Mouse (Mus musculus): ENCODE data around the gene Tulp1. TPM values are rescaled to one million over a fixed set of nuclear protein-coding genes. Genes with fewer than 3 reads are reported as not detected.

The Tulp1 gene
- polyA plus RNA-seq, 1 experiment, result 0.25 TPM

GRCm38 (mm10) chr17:28355871-28356270, 9.2 kb downstream of the Tulp1 start:
- 90% methylated on average over 12 of the region's 12 CpGs for WGBS

GRCm38 (mm10) chr17:28352018-28352417, 13.0 kb downstream of the Tulp1 start:
- Histone ChIP-seq H3K27me3 (ENCODE audit: control insufficient read depth, insufficient read depth, low read length) (peaks cover 17% of the 10 kb centered on the region), H3K4me1 (ENCODE audit: control insufficient read depth, insufficient read depth, insufficient read length) (no peaks in the 10 kb centered on the region), H3K36me3 (ENCODE audit: control insufficient read depth, insufficient read depth, low read length) (no peaks in the 10 kb centered on the region), H3K27ac (ENCODE audit: insufficient read depth, low read length) (no peak overlapping the region), H3K4me3 (ENCODE audit: extremely low read depth, insufficient read depth, insufficient read length) (no peak overlapping the region)
- TF ChIP-seq POLR2A (IDR thresholded peaks at IDR 0.05; ENCODE audit: low read depth, low read length) (no peak), CTCF (IDR thresholded peaks at IDR 0.05; ENCODE audit: extremely low read depth, insufficient read depth, insufficient read length, insufficient replicate concordance) (no peak)
- WGBS, result 68% methylated on average over 11 of the region's 11 CpGs
- DNase-seq (ENCODE audit: low read depth in 1 of 2, low spot score in 2 of 2), result no peak

More at GRCm38 (mm10) chr17:28355871-28356270, 9.2 kb downstream of the Tulp1 start:
- DNase-seq (ENCODE audit: low read depth in 1 of 2, low spot score in 2 of 2), result no peak
- H3K27ac ChIP-seq (ENCODE audit: insufficient read depth, low read length), result no peak overlapping the region
- TF ChIP-seq POLR2A (IDR thresholded peaks at IDR 0.05; ENCODE audit: low read depth, low read length) (no peak), CTCF (IDR thresholded peaks at IDR 0.05; ENCODE audit: extremely low read depth, insufficient read depth, insufficient read length, insufficient replicate concordance) (no peak)
- no peak overlapping the region for H3K4me3 ChIP-seq (ENCODE audit: extremely low read depth, insufficient read depth, insufficient read length)
- no peaks in the 10 kb centered on the region for H3K4me1 ChIP-seq (ENCODE audit: control insufficient read depth, insufficient read depth, insufficient read length)
- no peaks in the 10 kb centered on the region for H3K36me3 ChIP-seq (ENCODE audit: control insufficient read depth, insufficient read depth, low read length)
- peaks cover 6% of the 10 kb centered on the region for H3K27me3 ChIP-seq (ENCODE audit: control insufficient read depth, insufficient read depth, low read length)

GRCm38 (mm10) chr17:28351353-28351890, 13.6 kb downstream of the Tulp1 start:
- DNase-seq (ENCODE audit: low read depth in 1 of 2, low spot score in 2 of 2), result no peak
- H3K27ac ChIP-seq (ENCODE audit: insufficient read depth, low read length), result no peak overlapping the region
- H3K27me3 ChIP-seq (ENCODE audit: control insufficient read depth, insufficient read depth, low read length), result peaks cover 17% of the 10 kb centered on the region
- no peak for TF ChIP-seq CTCF (IDR thresholded peaks at IDR 0.05; ENCODE audit: extremely low read depth, insufficient read depth, insufficient read length, insufficient replicate concordance)
- TF ChIP-seq POLR2A (IDR thresholded peaks at IDR 0.05; ENCODE audit: low read depth, low read length), result no peak
- H3K4me1 ChIP-seq (ENCODE audit: control insufficient read depth, insufficient read depth, insufficient read length), result no peaks in the 10 kb centered on the region
- H3K4me3 ChIP-seq (ENCODE audit: extremely low read depth, insufficient read depth, insufficient read length), result peak overlapping the region; percentile 62
- H3K36me3 ChIP-seq (ENCODE audit: control insufficient read depth, insufficient read depth, low read length), result no peaks in the 10 kb centered on the region
- 3% methylated on average over 29 of the region's 29 CpGs for WGBS

GRCm38 (mm10) chr17:28350466-28351352, 14.3 kb downstream of the Tulp1 start, which contains the start of gene Tead3:
TSS of gene Tead3 (minus strand) at chr17:28350817.
- TF ChIP-seq POLR2A (IDR thresholded peaks at IDR 0.05; ENCODE audit: low read depth, low read length) (no peak), CTCF (IDR thresholded peaks at IDR 0.05; ENCODE audit: extremely low read depth, insufficient read depth, insufficient read length, insufficient replicate concordance) (no peak)
- Histone ChIP-seq H3K27ac (ENCODE audit: insufficient read depth, low read length) (peak within 1 kb of the TSS; percentile 5; the same call in 1 of the 2 replicates), H3K36me3 (ENCODE audit: control insufficient read depth, insufficient read depth, low read length) (no peaks in the 10 kb centered on the region), H3K4me1 (ENCODE audit: control insufficient read depth, insufficient read depth, insufficient read length) (no peaks in the 10 kb centered on the region), H3K4me3 (ENCODE audit: extremely low read depth, insufficient read depth, insufficient read length) (peak within 1 kb of the TSS; percentile 62), H3K27me3 (ENCODE audit: control insufficient read depth, insufficient read depth, low read length) (peaks cover 17% of the 10 kb centered on the region)
- under 1% methylated on average over 52 of the region's 73 CpGs for WGBS
- peak in 1 of 2 experiments; percentile 26 for DNase-seq (ENCODE audit: low read depth in 1 of 2, low spot score in 2 of 2)

GRCm38 (mm10) chr17:28349901-28350465, 15.0 kb downstream of the Tulp1 start:
- TF ChIP-seq CTCF (IDR thresholded peaks at IDR 0.05; ENCODE audit: extremely low read depth, insufficient read depth, insufficient read length, insufficient replicate concordance) (no peak), POLR2A (IDR thresholded peaks at IDR 0.05; ENCODE audit: low read depth, low read length) (no peak)
- Histone ChIP-seq H3K27me3 (ENCODE audit: control insufficient read depth, insufficient read depth, low read length) (peaks cover 17% of the 10 kb centered on the region), H3K36me3 (ENCODE audit: control insufficient read depth, insufficient read depth, low read length) (no peaks in the 10 kb centered on the region), H3K4me3 (ENCODE audit: extremely low read depth, insufficient read depth, insufficient read length) (peak overlapping the region; percentile 39), H3K27ac (ENCODE audit: insufficient read depth, low read length) (peak overlapping the region; percentile 5; the same call in 1 of the 2 replicates), H3K4me1 (ENCODE audit: control insufficient read depth, insufficient read depth, insufficient read length) (no peaks in the 10 kb centered on the region)
- WGBS, result 3% methylated on average over 54 of the region's 54 CpGs
- DNase-seq (ENCODE audit: low read depth in 1 of 2, low spot score in 2 of 2), result no peak

GRCm38 (mm10) chr17:28349264-28349880, 15.7 kb downstream of the Tulp1 start:
- Histone ChIP-seq H3K27ac (ENCODE audit: insufficient read depth, low read length) (no peak overlapping the region), H3K4me1 (ENCODE audit: control insufficient read depth, insufficient read depth, insufficient read length) (no peaks in the 10 kb centered on the region), H3K36me3 (ENCODE audit: control insufficient read depth, insufficient read depth, low read length) (no peaks in the 10 kb centered on the region), H3K27me3 (ENCODE audit: control insufficient read depth, insufficient read depth, low read length) (peaks cover 17% of the 10 kb centered on the region), H3K4me3 (ENCODE audit: extremely low read depth, insufficient read depth, insufficient read length) (peak overlapping the region; percentile 2; the same call in 1 of the 2 replicates)
- DNase-seq (ENCODE audit: low read depth in 1 of 2, low spot score in 2 of 2), result no peak
- TF ChIP-seq POLR2A (IDR thresholded peaks at IDR 0.05; ENCODE audit: low read depth, low read length) (no peak), CTCF (IDR thresholded peaks at IDR 0.05; ENCODE audit: extremely low read depth, insufficient read depth, insufficient read length, insufficient replicate concordance) (no peak)
- WGBS, result 61% methylated on average over 13 of the region's 13 CpGs
